Mouse (Mus musculus) myocyte (in vitro differentiated cells): ENCODE measurements around the gene Hoxa6.
A peak's percentile ranks its signal among the peaks of the same experiment; 100 is the strongest.

Experiments used
- E2F4 ChIP-seq: IDR thresholded peaks from one replicate; pipeline ENCODE4 v1.6.1; 2011; ENCODE audit warnings: mild to moderate bottlenecking, control low read depth, moderate library complexity; ENCODE audit not compliant: insufficient read depth
- MAX ChIP-seq: IDR thresholded peaks from one replicate; pipeline ENCODE4 v1.6.1; 2011; ENCODE audit warnings: low read depth, mild to moderate bottlenecking, control low read depth
- POLR2A ChIP-seq: IDR thresholded peaks from one replicate; pipeline ENCODE4 v1.6.1; 2011; ENCODE audit warnings: low read depth, mild to moderate bottlenecking, control low read depth, moderate library complexity; ENCODE audit not compliant: insufficient read length
- POLR2AphosphoS2 ChIP-seq: IDR thresholded peaks from one replicate; pipeline ENCODE4 v1.6.1; 2011; ENCODE audit warnings: low read depth, control low read depth; ENCODE audit not compliant: insufficient read length
- TCF12 ChIP-seq: IDR thresholded peaks from one replicate; pipeline ENCODE4 v1.6.1; 2011; ENCODE audit warnings: mild to moderate bottlenecking, control low read depth; ENCODE audit not compliant: poor library complexity, insufficient read depth, severe bottlenecking
- USF1 ChIP-seq: IDR thresholded peaks from one replicate; pipeline ENCODE4 v1.6.1; 2011; ENCODE audit warnings: low read depth, mild to moderate bottlenecking, control low read depth, moderate library complexity

DNA sequence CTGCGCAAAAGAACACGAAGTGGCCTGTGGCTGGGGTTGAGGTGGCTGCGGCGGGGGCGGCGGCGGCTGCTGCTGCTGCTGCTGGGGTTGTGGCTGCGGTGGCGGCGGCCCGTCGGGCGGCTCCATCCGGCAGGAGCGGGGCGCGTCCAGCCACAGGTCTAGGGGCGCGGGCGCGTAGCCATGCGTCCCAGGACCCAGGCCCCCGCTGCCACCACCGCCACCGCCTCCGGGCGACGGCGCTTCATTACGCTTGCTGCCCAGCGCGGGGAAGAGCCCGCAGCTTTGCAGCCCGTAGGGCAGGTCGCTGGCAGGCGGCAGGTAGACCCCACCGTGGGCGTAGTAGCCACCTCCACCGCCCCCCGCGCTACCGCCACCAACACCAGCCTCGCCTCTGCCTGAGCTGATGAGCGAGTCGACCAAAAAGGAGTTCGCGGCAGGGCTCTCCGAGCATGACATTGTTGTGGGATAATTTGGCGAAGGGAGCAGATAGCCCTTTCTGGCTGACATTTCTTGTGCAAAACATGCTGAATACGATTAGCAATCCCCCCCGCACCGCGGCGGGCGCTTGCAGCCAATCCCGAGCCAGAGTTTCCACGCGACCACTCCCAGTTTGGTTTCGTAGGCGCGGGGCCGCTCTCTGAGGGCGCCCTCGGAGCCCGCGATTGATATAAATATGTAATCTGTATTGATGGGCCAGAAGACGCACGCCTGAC lies 26.1 kb upstream of the Hoxa6 start:
- TF ChIP-seq POLR2A (no peak), E2F4 (no peak), TCF12 (no peak), MAX (no peak), USF1 (no peak), POLR2AphosphoS2 (peak; percentile 40)
